Mouse (Mus musculus) lung, adult 2 months (tissue): ENCODE measurements around the gene Angptl2. TPM values are rescaled to one million over a fixed set of nuclear protein-coding genes. Genes with fewer than 3 reads are reported as not detected.

Experiments
- DNase-seq: peaks from one replicate; pipeline ENCODE4 v3.0.0; 2022
- H3K4me1 ChIP-seq: fragments of 200-500 bp; 2 replicates; pipeline ENCODE4 v1.6.1; 2011; ENCODE audit warnings: low read length; ENCODE audit not compliant: control insufficient read depth, insufficient read depth
- H3K4me3 ChIP-seq: fragments of 200-500 bp; replicated peaks from 2 replicates; pipeline ENCODE3; 2011; ENCODE audit warnings: low read depth, mild to moderate bottlenecking, control low read depth, low read length; ENCODE audit errors: extremely low read depth
- CTCF ChIP-seq: fragments of 200-500 bp; IDR thresholded peaks from 2 replicates; pipeline ENCODE4 v1.5.1; 2011; ENCODE audit warnings: mild to moderate bottlenecking, low read length, control low read depth; ENCODE audit not compliant: insufficient read depth
- POLR2A ChIP-seq: fragments of 200-500 bp; IDR thresholded peaks from 2 replicates; pipeline ENCODE4 v1.6.1; 2011; ENCODE audit warnings: low read depth, mild to moderate bottlenecking, control low read depth, low read length, borderline replicate concordance; ENCODE audit errors: extremely low read depth
- WGBS: fragments of 180-500 bp; shearing (Covaris S2); methylation state at CpG from one replicate; pipeline ENCODE4 v1.1.7; 2018; 5-methylcytosine and 5-hydroxymethylcytosine counted together
- polyA plus RNA-seq: library from polyadenylated mRNA; depleted of rRNA; stranded (reverse); fragments of >200 nt; gene quantifications from 2 replicates; pipeline ENCODE4 v1.2.3, GENCODE M21; 2012; rRNA removed

Angptl2 gene
- polyA plus RNA-seq, 1 experiment, result 98.5 TPM

GRCm38 (mm10) chr2:33280525-33280924 is 64.7 kb downstream of the Angptl2 start:
- 83% methylated on average over 2 of the region's 2 CpGs for WGBS
- Histone ChIP-seq H3K4me3 (no peak overlapping the region), H3K4me1 (peaks cover 2% of the 10 kb centered on the region)
- no peak for TF ChIP-seq POLR2A
- no peak for TF ChIP-seq CTCF
- DNase-seq, result no peak

DNA sequence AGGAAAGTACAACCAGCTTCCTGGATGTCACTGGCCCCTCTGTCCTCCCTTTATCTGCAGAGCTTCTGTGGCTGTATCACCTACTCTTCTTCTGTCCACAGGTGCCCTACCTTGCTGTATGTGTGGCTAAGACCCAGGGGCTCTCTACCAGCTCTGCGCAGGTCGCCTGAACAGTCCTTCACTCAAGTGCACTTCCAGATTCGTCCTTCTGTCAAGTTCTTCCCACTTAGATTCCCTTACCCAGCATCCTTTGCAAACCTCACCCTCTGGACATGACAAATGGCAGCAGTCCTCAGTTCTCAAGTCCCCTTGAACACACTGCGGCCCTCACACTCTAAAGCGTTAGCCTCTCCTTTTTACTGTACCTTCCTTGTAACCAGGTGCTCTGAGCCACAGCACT is 65.9 kb downstream of the Angptl2 start:
- TF ChIP-seq POLR2A, result no peak
- TF ChIP-seq CTCF, result no peak
- 78% methylated on average over 5 of the region's 5 CpGs for WGBS
- H3K4me1 ChIP-seq, result peaks cover 2% of the 10 kb centered on the region
- no peak overlapping the region for H3K4me3 ChIP-seq
- no peak for DNase-seq

DNA sequence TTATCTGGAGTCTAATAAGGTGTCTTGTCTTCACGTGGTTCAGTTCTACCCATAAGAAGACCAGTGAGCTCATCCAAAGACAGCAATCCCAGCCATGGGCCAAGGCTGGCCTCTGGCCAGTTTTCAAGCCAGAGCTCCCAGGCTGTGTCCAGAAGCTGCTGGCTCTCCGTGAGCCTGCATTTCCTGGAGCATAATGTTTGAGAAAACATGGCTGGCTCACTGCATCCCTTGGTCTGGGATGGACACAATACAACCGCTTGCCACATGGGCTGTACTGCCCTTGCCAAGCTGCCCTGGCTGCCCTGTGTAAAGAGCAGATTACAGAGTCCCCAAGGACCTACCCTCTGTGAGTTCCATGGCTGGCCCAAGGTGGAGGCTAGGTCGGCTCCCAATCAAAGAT is 67.0 kb downstream of the Angptl2 start:
- Histone ChIP-seq H3K4me1 (peaks cover 2% of the 10 kb centered on the region), H3K4me3 (no peak overlapping the region)
- WGBS, result 32% methylated on average over 4 of the region's 4 CpGs
- TF ChIP-seq POLR2A (no peak), CTCF (no peak)
- DNase-seq, result peak; percentile 17

DNA sequence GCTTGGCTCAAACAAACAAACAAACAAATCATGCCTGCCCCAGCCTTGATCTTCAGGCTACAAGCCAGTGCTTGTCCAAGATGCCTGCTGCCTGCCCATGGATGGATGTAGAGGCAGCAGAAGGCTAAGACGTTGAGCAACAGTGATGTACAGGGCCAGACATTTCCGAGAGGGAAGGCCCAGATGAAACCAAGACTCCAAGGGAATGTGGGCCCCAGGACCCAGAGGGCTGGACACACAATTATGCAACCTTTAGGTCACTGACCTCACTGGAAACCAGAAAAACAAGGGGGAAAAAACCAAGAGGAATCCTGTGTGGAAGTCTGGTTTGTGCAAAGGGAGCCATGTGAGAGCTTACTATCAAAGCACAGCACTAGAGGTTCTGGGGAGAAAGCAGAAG is 67.8 kb downstream of the Angptl2 start:
- Histone ChIP-seq H3K4me1 (peaks cover 2% of the 10 kb centered on the region), H3K4me3 (no peak overlapping the region)
- WGBS, result 54% methylated on average over 2 of the region's 2 CpGs
- TF ChIP-seq CTCF (no peak), POLR2A (no peak)
- peak; percentile 12 for DNase-seq

- no peak for DNase-seq
- TF ChIP-seq POLR2A (no peak), CTCF (no peak)
- Histone ChIP-seq H3K4me3 (no peak overlapping the region), H3K4me1 (no peaks in the 10 kb centered on the region)
- 86% methylated on average over 5 of the region's 5 CpGs for WGBS
Observed at GRCm38 (mm10) chr2:33288837-33289236, 73.0 kb downstream of the Angptl2 start.

DNA sequence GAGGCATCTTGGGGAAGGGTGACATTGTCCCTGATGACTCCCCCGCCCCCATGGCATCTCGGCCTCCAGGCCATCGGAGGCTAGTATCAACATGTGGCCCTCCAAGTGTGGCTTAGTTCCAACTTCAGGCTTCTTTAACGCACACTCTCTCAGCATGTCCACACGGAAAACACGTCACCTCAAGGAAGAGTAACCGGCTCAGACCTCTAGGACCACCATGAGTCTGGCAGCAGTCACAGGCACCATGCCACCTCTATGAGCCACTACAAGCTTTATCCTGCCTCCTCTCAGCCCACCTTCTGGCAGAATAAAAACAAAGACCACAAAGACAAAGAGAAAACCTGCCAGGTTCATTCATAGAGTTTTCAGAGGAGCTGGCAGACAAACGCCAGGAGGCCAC is 74.6 kb downstream of the Angptl2 start:
- no peak for DNase-seq
- WGBS, result 87% methylated on average over 8 of the region's 8 CpGs
- TF ChIP-seq CTCF (no peak), POLR2A (no peak)
- H3K4me1 ChIP-seq, result no peaks in the 10 kb centered on the region
- H3K4me3 ChIP-seq, result no peak overlapping the region

DNA sequence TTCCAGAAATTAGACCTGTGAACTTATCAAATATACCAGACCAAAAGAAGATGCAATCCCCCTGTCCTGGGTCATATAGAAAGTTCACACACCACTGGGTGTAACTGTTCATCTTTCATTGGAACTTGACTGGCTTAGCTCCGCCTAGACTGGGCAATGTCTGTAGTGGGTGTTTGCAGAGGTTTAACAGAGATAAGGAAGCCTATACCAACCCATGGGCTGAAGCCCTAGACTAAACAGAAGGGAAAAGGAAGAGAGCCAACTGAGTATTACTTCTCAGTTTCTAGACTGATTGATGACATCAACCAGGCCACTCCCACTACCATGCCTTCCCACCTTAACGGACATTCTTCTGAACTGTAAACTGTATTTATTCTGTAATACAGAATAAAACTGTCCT is 76.2 kb downstream of the Angptl2 start:
- TF ChIP-seq POLR2A, result no peak
- TF ChIP-seq CTCF, result no peak
- 58% methylated on average over 2 of the region's 2 CpGs for WGBS
- H3K4me3 ChIP-seq, result no peak overlapping the region
- DNase-seq, result no peak
- no peaks in the 10 kb centered on the region for H3K4me1 ChIP-seq

DNA sequence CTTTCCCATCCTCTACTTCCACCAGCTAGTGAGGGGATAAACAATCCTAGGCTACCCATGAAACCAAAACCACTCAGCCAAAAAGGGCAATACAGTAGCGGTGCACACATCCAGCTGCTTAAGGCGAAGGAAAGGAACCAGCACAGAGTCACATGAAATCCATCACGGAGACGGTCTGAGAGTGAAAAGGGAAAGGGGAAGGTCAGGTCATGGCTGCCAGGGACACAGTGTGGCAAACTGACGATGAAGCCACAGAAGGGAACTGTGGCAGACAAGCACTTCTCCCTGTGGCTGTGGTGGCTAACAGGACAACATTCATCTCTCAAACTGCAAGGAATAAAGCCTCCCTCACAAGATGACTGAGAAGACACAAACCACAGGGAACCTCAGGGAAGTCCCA is 79.2 kb downstream of the Angptl2 start:
- no peak for DNase-seq
- WGBS, result 78% methylated on average over 5 of the region's 5 CpGs
- Histone ChIP-seq H3K4me1 (peaks cover 3% of the 10 kb centered on the region; the same call in 1 of the 2 replicates), H3K4me3 (no peak overlapping the region)
- TF ChIP-seq POLR2A (no peak), CTCF (no peak)

Other genes with a start within 250 kb of the Angptl2 start
- gene Slc2a8, start 234.0 kb upstream of the Angptl2 start, polyA plus RNA-seq, result 48.4 and 65.1 TPM in 2 replicates
- gene Garnl3, start 84.4 kb upstream of the Angptl2 start, polyA plus RNA-seq, result 12.0 and 17.2 TPM in 2 replicates
- 4.7 and 5.9 TPM in 2 replicates for gene Ralgps1, start 155.4 kb downstream of the Angptl2 start, polyA plus RNA-seq
- gene Zbtb34, start 215.3 kb downstream of the Angptl2 start, polyA plus RNA-seq, result 13.4 and 16.4 TPM in 2 replicates